Mouse (Mus musculus) embryonic fibroblast, embryonic 13.5 days (primary cell): ENCODE data around the gene Iqcf6.

Experiments used
- CTCF ChIP-seq: IDR thresholded peaks from 2 replicates; pipeline ENCODE4 v1.5.1; 2011; ENCODE audit warnings: mild to moderate bottlenecking, control low read depth, low read length, moderate library complexity, borderline replicate concordance; ENCODE audit not compliant: insufficient read depth
- POLR2A ChIP-seq: IDR thresholded peaks from 2 replicates; pipeline ENCODE4 v1.6.1; 2011; ENCODE audit warnings: low read depth, mild to moderate bottlenecking, control low read depth, low read length, moderate library complexity

- TF ChIP-seq CTCF: 0 out of 2 replicates have a peak, but pooled peaks have one; percentile 3
- TF ChIP-seq POLR2A: no peak
These were observed 17.4 kb downstream of the Iqcf6 start for GRCm38 (mm10) chr9:106643787-106644186.
